11 mouse cellular contexts compared by ENCODE assay signal in the genomic region with DNA sequence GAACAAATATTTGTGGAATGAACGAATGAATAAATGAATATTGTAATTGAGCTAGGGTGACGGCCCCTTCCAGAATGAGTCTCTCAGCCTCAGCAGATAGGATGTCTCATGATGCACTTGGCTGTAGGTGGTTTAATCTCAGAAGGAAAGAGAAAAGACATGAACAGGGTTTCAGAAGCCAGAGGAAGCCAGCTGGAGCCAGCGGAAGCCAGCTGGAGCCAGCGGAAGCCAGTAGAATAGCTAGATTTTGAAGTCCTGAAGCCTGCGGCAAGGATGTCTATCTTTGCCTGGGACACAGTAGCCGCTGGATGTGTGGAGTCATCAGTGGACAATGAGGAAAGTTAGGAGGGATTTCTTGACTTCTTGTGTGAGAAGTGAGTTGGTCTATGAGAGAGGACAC.
DNase-seq lines count a peak whose midpoint lies in the region; TF ChIP-seq lines count a peak whose summit lies in the region.
"Had no signal": no experiment of that assay in that cellular context is flagged by ENCODE, and none has a peak within 500 bp of the region (broad histone marks: within the 10 kb centered on the region; RNA-seq: fewer than 3 reads in every experiment).

No protein-coding gene starts in this region.

- no peak for TF ChIP-seq CTCF in brain, embryonic 14.5 days (IDR thresholded peaks at IDR 0.05; ENCODE audit: borderline replicate concordance, extremely low read depth, insufficient read depth, insufficient read length)

- TF ChIP-seq POLR2A in brain, embryonic 14.5 days (IDR thresholded peaks at IDR 0.05; ENCODE audit: borderline replicate concordance, extremely low read depth, insufficient read depth, insufficient read length, poor library complexity, severe bottlenecking), result no peak

- peak; percentile 24 for DNase-seq in gastrocnemius, postnatal 14 days
- DNase-seq in gastrocnemius, postnatal 4 days (ENCODE audit: low spot score in 2 of 2), result no peak
- peak; percentile 26 for DNase-seq in lung, postnatal 10 days
- DNase-seq in lung, adult 18-20 months, result no peak
- DNase-seq in brain, embryonic 14.5 days (ENCODE audit: low read depth), result peak; percentile 43
- peak; percentile 12 for DNase-seq in heart, postnatal 25 days (ENCODE audit: low spot score)
- no peak for DNase-seq in adrenal gland, adult 2 months
- DNase-seq in spleen, postnatal 14 days (ENCODE audit: low spot score in 2 of 2), result no peak
- DNase-seq: adrenal gland, postnatal 10 days; cerebellum, postnatal 14 days; lung, postnatal 14 days had no signal

- intact Hi-C loops in gastrocnemius, postnatal 14 days (cut with DNase I; ENCODE audit: low total_unique reads), result no loop called here
- intact Hi-C loops in heart, postnatal 25 days (cut with DNase I), result no loop called here

Comparison
In these comparisons a context has a peak if more than half of its experiments do, and no peak if none do; other contexts are left out.
1. DNase-seq: peak in gastrocnemius, postnatal 14 days (single experiment), lung, postnatal 10 days (single experiment), brain, embryonic 14.5 days (single experiment) and heart, postnatal 25 days (single experiment); none in gastrocnemius, postnatal 4 days (0 of 2), lung, adult 18-20 months (0 of 2), adrenal gland, adult 2 months (single experiment) and spleen, postnatal 14 days (0 of 2).